Mouse (Mus musculus) E14TG2a.4 (cell line): ENCODE results near the gene Lsm7.

Source experiments
- CTCF ChIP-seq: conservative IDR thresholded peaks from 2 replicates; pipeline ENCODE4 v1.5.1; 2014; ENCODE audit warnings: low read length
- NANOG ChIP-seq: IDR thresholded peaks from 2 replicates; pipeline ENCODE4 v1.6.1; 2014; ENCODE audit warnings: borderline replicate concordance, low read length, mixed read lengths

- TF ChIP-seq CTCF = no peak
- no peak for TF ChIP-seq NANOG
Observed at GRCm38 (mm10) chr10:80876594-80876993, 21.6 kb upstream of the Lsm7 start.
